Mouse (Mus musculus) MEL (cell line): Measurements from ENCODE around the gene 1700018B08Rik. TPM values are rescaled to one million over a fixed set of nuclear protein-coding genes. Genes with fewer than 3 reads are reported as not detected.

Experiments used
- DNase-seq: peaks from one replicate; pipeline ENCODE4 v3.0.0; 2011; ENCODE audit warnings: low read depth, low spot score
- H3K27ac ChIP-seq: 2 replicates; pipeline ENCODE4 v1.5.1; 2012; ENCODE audit warnings: low read depth, mild to moderate bottlenecking, control low read depth, low read length, moderate library complexity; ENCODE audit not compliant: control insufficient read depth
- H3K27me3 ChIP-seq, 2 experiments: fragments of 150-350 bp in 1 of 2; sonication (generic) in 1 of 2; 2 replicates each; pipeline ENCODE4 v1.6.1; 2012; ENCODE audit warnings: low read length in 2 of 2, mild to moderate bottlenecking in 2 of 2, improper control_type of control experiment in 1 of 2, moderate library complexity in 1 of 2; ENCODE audit not compliant: insufficient read depth in 2 of 2, control insufficient read depth in 1 of 2
- H3K36me3 ChIP-seq, 2 experiments: 2 replicates each; pipeline ENCODE4 v1.6.1; 2012 to 2014; ENCODE audit warnings: low read length in 2 of 2, improper control_type of control experiment in 1 of 2, inconsistent platforms in 1 of 2, mild to moderate bottlenecking in 1 of 2; ENCODE audit not compliant: insufficient read depth in 2 of 2, control insufficient read depth in 1 of 2
- H3K4me1 ChIP-seq, 2 experiments: fragments of 150-350 bp in 1 of 2; sonication (generic) in 1 of 2; 2 replicates each; pipeline ENCODE4 v1.6.1; 2012; ENCODE audit warnings: low read length in 2 of 2, improper control_type of control experiment in 1 of 2, mild to moderate bottlenecking in 1 of 2; ENCODE audit not compliant: insufficient read depth in 2 of 2, control insufficient read depth in 1 of 2
- H3K4me3 ChIP-seq, 2 experiments: fragments of 150-350 bp in 1 of 2; sonication (generic) in 1 of 2; 2 replicates each; pipeline ENCODE4 v1.5.1; 2012; ENCODE audit warnings: low read depth in 2 of 2, low read length in 2 of 2, mild to moderate bottlenecking in 2 of 2, moderate library complexity in 2 of 2, control low read depth in 1 of 2, improper control_type of control experiment in 1 of 2; ENCODE audit not compliant: control insufficient read depth in 1 of 2, insufficient read depth in 1 of 2
- H3K79me2 ChIP-seq: 2 replicates; pipeline ENCODE4 v1.6.1; 2012; ENCODE audit warnings: mild to moderate bottlenecking, low read length, moderate library complexity; ENCODE audit not compliant: control insufficient read depth, poor library complexity, insufficient read depth
- H3K9ac ChIP-seq: 2 replicates; pipeline ENCODE4 v1.6.1; 2012; ENCODE audit warnings: low read depth, mild to moderate bottlenecking, control low read depth, low read length, moderate library complexity; ENCODE audit not compliant: control insufficient read depth, poor library complexity, severe bottlenecking
- H3K9me3 ChIP-seq: fragments of 150-350 bp; sonication (generic); replicated peaks from 2 replicates; pipeline ENCODE4 v1.6.1; 2012; ENCODE audit warnings: mild to moderate bottlenecking, low read length, improper control_type of control experiment, moderate library complexity; ENCODE audit not compliant: insufficient read depth
- BHLHE40 ChIP-seq: IDR thresholded peaks from 2 replicates; pipeline ENCODE4 v1.6.1; 2012; ENCODE audit warnings: low read depth, mild to moderate bottlenecking, inconsistent platforms, low read length, improper control_type of control experiment, borderline replicate concordance
- CHD1 ChIP-seq: IDR thresholded peaks from 2 replicates; pipeline ENCODE4 v1.6.1; 2012; ENCODE audit warnings: low read depth, mild to moderate bottlenecking, inconsistent platforms, low read length, improper control_type of control experiment
- EP300 ChIP-seq, 2 experiments: IDR thresholded peaks; 2 replicates each; pipeline ENCODE4 v1.6.1; 2011; ENCODE audit warnings: improper control_type of control experiment in 2 of 2, low read length in 2 of 2, low read depth in 1 of 2, mild to moderate bottlenecking in 1 of 2
- ETS1 ChIP-seq: IDR thresholded peaks from 2 replicates; pipeline ENCODE4 v1.6.1; 2012; ENCODE audit warnings: low read depth, mild to moderate bottlenecking, inconsistent platforms, low read length, improper control_type of control experiment, moderate library complexity
- GABPA ChIP-seq: IDR thresholded peaks from 2 replicates; pipeline ENCODE4 v1.6.1; 2012; ENCODE audit warnings: low read depth, mild to moderate bottlenecking, inconsistent platforms, low read length, improper control_type of control experiment, moderate library complexity
- GATA1 ChIP-seq: IDR thresholded peaks from 2 replicates; pipeline ENCODE4 v1.6.1; 2011; ENCODE audit warnings: low read depth, low read length, improper control_type of control experiment
- HCFC1 ChIP-seq: IDR thresholded peaks from 2 replicates; pipeline ENCODE4 v1.6.1; 2012; ENCODE audit warnings: low read depth, mild to moderate bottlenecking, inconsistent platforms, low read length, improper control_type of control experiment, moderate library complexity
- JUND ChIP-seq: IDR thresholded peaks from 2 replicates; pipeline ENCODE4 v1.6.1; 2011; ENCODE audit warnings: low read depth, mild to moderate bottlenecking, improper control_type of control experiment, low read length
- KAT2A ChIP-seq: conservative IDR thresholded peaks from 2 replicates; pipeline ENCODE4 v1.6.1; 2012; ENCODE audit warnings: low read depth, low read length, improper control_type of control experiment, inconsistent platforms
- MAFK ChIP-seq: IDR thresholded peaks from 2 replicates; pipeline ENCODE4 v1.6.1; 2011; ENCODE audit warnings: low read depth, mild to moderate bottlenecking, low read length, improper control_type of control experiment, borderline replicate concordance
- MAX ChIP-seq: IDR thresholded peaks from 2 replicates; pipeline ENCODE4 v1.6.1; 2011; ENCODE audit warnings: low read length, improper control_type of control experiment
- MAZ ChIP-seq: IDR thresholded peaks from 2 replicates; pipeline ENCODE4 v1.6.1; 2012; ENCODE audit warnings: low read depth, mild to moderate bottlenecking, inconsistent platforms, low read length, improper control_type of control experiment
- MEF2A ChIP-seq: IDR thresholded peaks from 2 replicates; pipeline ENCODE4 v1.6.1; 2014; ENCODE audit warnings: low read depth, mild to moderate bottlenecking, inconsistent platforms, low read length, improper control_type of control experiment; ENCODE audit not compliant: poor library complexity, insufficient replicate concordance, severe bottlenecking; ENCODE audit errors: extremely low read depth
- MXI1 ChIP-seq: IDR thresholded peaks from 2 replicates; pipeline ENCODE4 v1.6.1; 2011; ENCODE audit warnings: mild to moderate bottlenecking, low read depth, low read length, improper control_type of control experiment
- MYB ChIP-seq: IDR thresholded peaks from 2 replicates; pipeline ENCODE4 v1.6.1; 2011; ENCODE audit warnings: mild to moderate bottlenecking, low read depth, low read length, improper control_type of control experiment
- MYC ChIP-seq: IDR thresholded peaks from 2 replicates; pipeline ENCODE4 v1.6.1; 2011; ENCODE audit warnings: low read depth, mild to moderate bottlenecking, low read length, improper control_type of control experiment, moderate library complexity
- NRF1 ChIP-seq: IDR thresholded peaks from 2 replicates; pipeline ENCODE4 v1.6.1; 2014; ENCODE audit warnings: low read depth, mild to moderate bottlenecking, inconsistent platforms, low read length, improper control_type of control experiment, moderate library complexity; ENCODE audit not compliant: poor library complexity, insufficient read depth, severe bottlenecking
- POLR2A ChIP-seq, 2 experiments: IDR thresholded peaks; 2 replicates each; pipeline ENCODE4 v1.6.1; 2011 to 2012; ENCODE audit warnings: low read length in 2 of 2, mild to moderate bottlenecking in 2 of 2, control low read depth in 1 of 2, improper control_type of control experiment in 1 of 2, low read depth in 1 of 2, moderate library complexity in 1 of 2; ENCODE audit not compliant: control insufficient read depth in 1 of 2, insufficient read depth in 1 of 2, poor library complexity in 1 of 2
- POLR2AphosphoS2 ChIP-seq: IDR thresholded peaks from 2 replicates; pipeline ENCODE4 v1.6.1; 2011; ENCODE audit warnings: low read length, improper control_type of control experiment
- RAD21 ChIP-seq: IDR thresholded peaks from 2 replicates; pipeline ENCODE4 v1.6.1; 2011; ENCODE audit warnings: mild to moderate bottlenecking, low read depth, low read length, improper control_type of control experiment
- RCOR1 ChIP-seq: IDR thresholded peaks from 2 replicates; pipeline ENCODE4 v1.6.1; 2012; ENCODE audit warnings: low read depth, mild to moderate bottlenecking, inconsistent platforms, low read length, improper control_type of control experiment
- SMC3 ChIP-seq: IDR thresholded peaks from 2 replicates; pipeline ENCODE4 v1.6.1; 2011; ENCODE audit warnings: low read depth, low read length, improper control_type of control experiment
- TAL1 ChIP-seq: IDR thresholded peaks from 2 replicates; pipeline ENCODE4 v1.6.1; 2012; ENCODE audit warnings: mild to moderate bottlenecking, inconsistent platforms, low read length, moderate library complexity, mixed read lengths
- TBP ChIP-seq: IDR thresholded peaks from 2 replicates; pipeline ENCODE4 v1.8.0; 2011; ENCODE audit warnings: low read depth, low read length, improper control_type of control experiment
- TCF12 ChIP-seq: IDR thresholded peaks from 2 replicates; pipeline ENCODE4 v1.6.1; 2014; ENCODE audit warnings: low read depth, mild to moderate bottlenecking, inconsistent platforms, low read length, improper control_type of control experiment, moderate library complexity
- UBTF ChIP-seq: IDR thresholded peaks from 2 replicates; pipeline ENCODE4 v1.6.1; 2012; ENCODE audit warnings: low read depth, mild to moderate bottlenecking, inconsistent platforms, low read length, improper control_type of control experiment, moderate library complexity, borderline replicate concordance; ENCODE audit not compliant: insufficient read depth
- USF1 ChIP-seq: IDR thresholded peaks from 2 replicates; pipeline ENCODE4 v1.6.1; 2014; ENCODE audit warnings: low read depth, mild to moderate bottlenecking, inconsistent platforms, low read length, improper control_type of control experiment, moderate library complexity
- USF2 ChIP-seq, 2 experiments: IDR thresholded peaks; 2 replicates each; pipeline ENCODE4 v1.6.1; 2011 to 2012; ENCODE audit warnings: improper control_type of control experiment in 2 of 2, low read length in 2 of 2, borderline replicate concordance in 1 of 2, inconsistent platforms in 1 of 2, low read depth in 1 of 2, mild to moderate bottlenecking in 1 of 2; ENCODE audit not compliant: insufficient read depth in 1 of 2
- ZC3H11A ChIP-seq: IDR thresholded peaks from 2 replicates; pipeline ENCODE4 v1.6.1; 2012; ENCODE audit warnings: low read depth, mild to moderate bottlenecking, inconsistent platforms, low read length, improper control_type of control experiment
- ZKSCAN1 ChIP-seq: IDR thresholded peaks from 2 replicates; pipeline ENCODE4 v1.6.1; 2012; ENCODE audit warnings: low read depth, mild to moderate bottlenecking, inconsistent platforms, low read length, improper control_type of control experiment, moderate library complexity
- ZMIZ1 ChIP-seq: IDR thresholded peaks from 2 replicates; pipeline ENCODE4 v1.6.1; 2012; ENCODE audit warnings: low read depth, mild to moderate bottlenecking, inconsistent platforms, low read length, improper control_type of control experiment, moderate library complexity
- ZNF384 ChIP-seq: IDR thresholded peaks from 2 replicates; pipeline ENCODE4 v1.6.1; 2012; ENCODE audit warnings: low read depth, mild to moderate bottlenecking, inconsistent platforms, low read length, improper control_type of control experiment
- polyA plus RNA-seq, 2 experiments: library from polyadenylated mRNA; stranded (reverse) in 1 of 2; unstranded in 1 of 2; fragments of >175 nt in 1 of 2; fragments of >200 nt in 1 of 2; gene quantifications; 2 replicates each; pipeline versions ENCODE4 v1.2.1 to v1.2.4; 2012; ENCODE audit warnings: low replicate concordance in 2 of 2, low read depth in 1 of 2; ENCODE audit not compliant: insufficient read length in 2 of 2, insufficient read depth in 1 of 2, missing spikeins in 1 of 2
- total RNA-seq: library from RNA; depleted of rRNA; stranded (reverse); fragments of 300-350 nt; gene quantifications from 2 replicates; pipeline ENCODE4 v1.2.3, GENCODE M21; 2012

1700018B08Rik gene
- total and polyA plus RNA-seq, 3 experiments: not detected

DNA sequence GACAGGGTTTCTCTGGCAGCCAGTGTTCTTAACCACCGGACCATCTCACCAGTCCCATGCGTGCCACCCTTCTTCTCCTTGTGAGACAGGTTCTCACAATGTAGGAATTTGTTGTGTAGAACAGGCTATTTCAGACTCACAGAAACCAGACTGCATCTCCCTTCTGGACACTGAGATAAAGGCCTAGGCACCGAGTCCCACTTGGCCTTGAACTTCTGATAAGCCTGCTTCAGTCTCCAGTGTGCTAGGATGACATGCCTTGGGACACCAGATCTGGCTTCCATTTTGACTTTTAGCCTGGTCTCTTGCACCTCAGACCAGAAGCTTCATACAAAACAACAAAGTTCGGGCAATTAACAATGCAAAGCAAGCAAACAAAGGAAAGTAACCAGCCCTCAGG lies 44.6 kb upstream of the 1700018B08Rik start (continued):
- TF ChIP-seq GATA1 (peak; percentile 79), USF1 (no peak), MEF2A (no peak), TAL1 (peak; percentile 91), EP300 (IDR thresholded peaks at IDR 0.05; ENCODE audit: low read depth in 1 of 2, low read length in 2 of 2) (peak; percentile 71 to 73), MXI1 (peak; percentile 19; the same call in 1 of the 2 replicates), GABPA (no peak), ZMIZ1 (no peak), POLR2A (IDR thresholded peaks at IDR 0.05; ENCODE audit: control insufficient read depth in 1 of 2, insufficient read depth in 1 of 2, low read depth in 1 of 2, low read length in 2 of 2, poor library complexity in 1 of 2) (no peak), MAZ (no peak), USF2 (IDR thresholded peaks at IDR 0.05; ENCODE audit: borderline replicate concordance in 1 of 2, insufficient read depth in 1 of 2, low read depth in 1 of 2, low read length in 2 of 2) (no peak)

GRCm38 (mm10) chr8:121585159-121585825 lies 41.2 kb upstream of the 1700018B08Rik start:
- no peaks in the 10 kb centered on the region for H3K9me3 ChIP-seq
- peak overlapping the region; percentile 64 for H3K27ac ChIP-seq
- peak overlapping the region; percentile 74 for H3K9ac ChIP-seq
- DNase-seq: peak; percentile 99
- H3K79me2 ChIP-seq: peaks cover under 1% of the 10 kb centered on the region; the same call in 1 of the 2 replicates
- no peaks in the 10 kb centered on the region for H3K27me3 ChIP-seq
- peak overlapping the region; percentile 77 to 78 for H3K4me3 ChIP-seq
- H3K4me1 ChIP-seq: peaks cover 12 to 32% of the 10 kb centered on the region in 2 experiments
- peaks cover 0 to 23% of the 10 kb centered on the region in 2 experiments; a peak in 2 of 4 replicates for H3K36me3 ChIP-seq
- TF ChIP-seq ZKSCAN1 (no peak), NRF1 (peak; percentile 99), ZNF384 (no peak), MAFK (no peak), KAT2A (peak; percentile 90), BHLHE40 (peak; percentile 30; the same call in 1 of the 2 replicates), USF2 (IDR thresholded peaks at IDR 0.05; ENCODE audit: borderline replicate concordance in 1 of 2, insufficient read depth in 1 of 2, low read depth in 1 of 2, low read length in 2 of 2) (no peak), EP300 (IDR thresholded peaks at IDR 0.05; ENCODE audit: low read depth in 1 of 2, low read length in 2 of 2) (peak in 1 of 2 experiments; percentile 41; a peak in 2 of 4 replicates), UBTF (no peak), ZC3H11A (no peak), ETS1 (peak; percentile 55; the same call in 1 of the 2 replicates), TAL1 (no peak), TBP (peak; percentile 57), SMC3 (no peak), GABPA (no peak), HCFC1 (peak; percentile 99), CHD1 (no peak), JUND (no peak), RCOR1 (peak; percentile 74), MAZ (peak; percentile 88), TCF12 (peak; percentile 44; the same call in 1 of the 2 replicates), RAD21 (no peak), MAX (peak; percentile 69), MYC (no peak), POLR2AphosphoS2 (no peak), MYB (no peak), MXI1 (peak; percentile 77), ZMIZ1 (no peak)
